In the genomic region with DNA sequence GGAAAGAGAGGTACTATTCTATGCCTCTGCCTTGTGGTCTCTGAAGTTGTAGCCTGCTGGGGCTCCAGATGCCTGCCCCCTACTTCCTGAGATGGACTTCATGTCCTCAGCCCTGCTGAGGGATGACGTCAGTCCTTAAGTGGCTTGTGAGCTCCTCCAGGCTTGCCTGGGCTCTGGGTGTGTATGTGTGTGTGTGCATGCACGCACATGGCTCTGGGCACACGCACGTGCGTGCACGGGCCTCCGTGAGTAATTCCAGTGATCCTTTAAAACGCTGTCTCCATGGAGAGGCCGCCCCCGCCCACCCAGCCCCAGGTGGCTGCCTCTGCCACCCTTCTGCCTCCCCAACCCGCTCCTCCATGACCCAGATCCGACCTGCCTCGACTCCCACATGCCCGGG, we compare ENCODE assay signal across 24 mouse cellular contexts.
DNase-seq lines count a peak whose midpoint lies in the region; TF ChIP-seq lines count a peak whose summit lies in the region.
"Had no signal": no experiment of that assay in that cellular context is flagged by ENCODE, and none has a peak within 500 bp of the region (broad histone marks: within the 10 kb centered on the region; RNA-seq: fewer than 3 reads in every experiment).

No protein-coding gene starts in this region.

- peak overlapping the region; percentile 32; the same call in 1 of the 2 replicates for H3K4me3 ChIP-seq in E14TG2a.4 (replicated peaks; ENCODE audit: low read length)
- H3K4me3 ChIP-seq: embryonic facial prominence, embryonic 10.5 days; embryonic facial prominence, embryonic 13.5 days; erythroblast, embryonic 14.5 days; forebrain, embryonic 12.5 days; forebrain, embryonic 15.5 days; heart, embryonic 12.5 days; heart, embryonic 15.5 days had no signal

- TF ChIP-seq CTCF in E14TG2a.4 (conservative IDR thresholded peaks at IDR 0.05; ENCODE audit: low read length) = no peak

- no peaks in the 10 kb centered on the region for H3K9me3 ChIP-seq in E14TG2a.4 (ENCODE audit: low read length)
- H3K9me3 ChIP-seq: embryonic facial prominence, embryonic 10.5 days; embryonic facial prominence, embryonic 13.5 days; forebrain, embryonic 12.5 days; forebrain, embryonic 15.5 days; G1E; heart, embryonic 12.5 days; heart, embryonic 15.5 days had no signal

- peaks cover 4% of the 10 kb centered on the region; the same call in 1 of the 2 replicates for H3K27me3 ChIP-seq in E14TG2a.4 (ENCODE audit: insufficient read depth, low read length)
- H3K27me3 ChIP-seq: forebrain, embryonic 15.5 days had no signal

- H3K36me3 ChIP-seq in E14TG2a.4 (ENCODE audit: insufficient read depth, low read length) = peaks cover 14% of the 10 kb centered on the region
- H3K36me3 ChIP-seq: embryonic facial prominence, embryonic 10.5 days; embryonic facial prominence, embryonic 13.5 days; forebrain, embryonic 12.5 days; forebrain, embryonic 15.5 days; G1E; heart, embryonic 12.5 days; heart, embryonic 15.5 days had no signal

- peak; percentile 38 for DNase-seq in layer of hippocampus, adult 9-11 months
- no peak for DNase-seq in layer of hippocampus, adult 9-10 months (ENCODE audit: low spot score)
- peak; percentile 45 for DNase-seq in right cerebral cortex, adult 18-20 months
- no peak for DNase-seq in right cerebral cortex, postnatal 14 days
- DNase-seq in ovary, postnatal 36 days (ENCODE audit: low spot score) = no peak
- DNase-seq: adrenal gland, postnatal 10 days; adrenal gland, postnatal 36 days; cerebellum, adult 11 months; cerebellum, adult 2 months; cerebellum, adult 9-11 months; cerebellum, postnatal 25 days; gastrocnemius, postnatal 25 days; heart, adult 18-20 months; heart, postnatal 10 days; heart, postnatal 4 days had no signal

- H3K4me1 ChIP-seq in E14TG2a.4 (replicated peaks; ENCODE audit: low read depth, low read length) = peaks cover 94% of the 10 kb centered on the region

Comparison
In these comparisons a context has a peak if more than half of its experiments do, and no peak if none do; other contexts are left out.
1. DNase-seq: peak in layer of hippocampus, adult 9-11 months (single experiment) and right cerebral cortex, adult 18-20 months (single experiment); none in layer of hippocampus, adult 9-10 months (single experiment), right cerebral cortex, postnatal 14 days (single experiment) and ovary, postnatal 36 days (single experiment).